ENCODE assay signal across 8 mouse cellular contexts in the genomic region with DNA sequence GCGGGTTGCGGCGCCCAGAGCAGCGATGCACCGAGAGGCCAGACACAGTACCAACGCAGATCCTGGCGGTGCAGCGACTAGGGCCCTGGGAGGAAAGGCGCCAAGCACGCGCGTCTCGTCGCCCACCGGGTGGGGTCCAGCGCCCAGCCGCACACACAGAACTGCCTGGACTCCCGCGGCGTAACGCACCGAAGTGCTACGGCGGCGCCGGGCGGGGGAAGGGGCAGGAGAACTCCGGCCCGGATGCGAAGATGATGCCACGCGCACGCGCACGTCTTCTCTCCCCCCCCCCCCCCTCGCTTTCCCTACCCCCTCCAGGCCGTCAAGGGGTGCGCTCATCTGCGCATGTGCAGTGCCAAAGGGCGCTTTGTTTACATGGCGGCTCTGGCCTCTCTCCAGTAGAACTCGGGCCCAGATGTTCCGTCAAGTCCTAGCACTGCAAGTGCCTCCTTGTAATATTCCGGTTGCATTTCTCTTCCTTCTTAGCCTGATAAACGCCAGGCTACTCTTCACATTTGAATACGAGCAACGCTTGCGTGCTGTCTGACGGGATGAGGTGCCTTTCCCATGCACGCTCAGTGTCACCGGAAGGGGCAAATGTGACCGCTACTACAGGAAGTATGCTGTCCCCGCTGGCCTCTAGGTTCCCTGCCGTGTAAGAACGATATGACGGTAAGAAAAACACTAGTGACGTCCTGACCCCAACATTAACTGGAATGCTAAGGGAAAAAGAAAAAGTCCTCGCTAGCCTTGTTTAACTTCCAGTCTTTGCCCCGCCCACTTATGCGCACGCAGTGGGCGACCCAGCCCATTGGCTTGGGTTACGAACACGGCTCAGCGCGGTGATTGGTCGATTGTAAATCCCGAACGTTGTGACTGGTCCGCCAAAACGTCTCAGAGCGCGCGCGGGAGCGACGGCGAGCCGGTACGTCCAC. TPM values are rescaled to one million over a fixed set of nuclear protein-coding genes. Genes with fewer than 3 reads are reported as not detected.
DNase-seq lines count a peak whose midpoint lies in the region; ATAC-seq and TF ChIP-seq lines count a peak whose summit lies in the region.

TSS of gene Vps26b (minus strand) at position 238 of the 935 bp plus-strand sequence.
TSS of gene Ncapd3 (plus strand) at position 348 of the 935 bp plus-strand sequence.

- H3K27ac ChIP-seq in hindbrain, embryonic 10.5 days, result peak within 1 kb of the TSS; percentile 96
- H3K27ac ChIP-seq in lung, postnatal 0 days (ENCODE audit: low read length), result peak within 1 kb of the TSS; percentile 96

- under 1% methylated on average over 80 of the region's 80 CpGs for WGBS in hindbrain, embryonic 10.5 days
- WGBS in lung, postnatal 0 days, result under 1% methylated on average over 64 of the region's 80 CpGs

- peak; percentile 86 for ATAC-seq in frontal cortex, adult (ENCODE audit: low TSS enrichment)
- peak; percentile 96 for ATAC-seq in lung, postnatal 0 days

- H3K9ac ChIP-seq in lung, postnatal 0 days (replicated peaks; ENCODE audit: low read depth), result peak within 1 kb of the TSS; percentile 84

- no peaks in the 10 kb centered on the region for H3K9me3 ChIP-seq in hindbrain, embryonic 10.5 days
- H3K9me3 ChIP-seq in lung, postnatal 0 days (ENCODE audit: low read length), result no peaks in the 10 kb centered on the region

- peak; percentile 38; the same call in 1 of the 2 replicates for TF ChIP-seq CTCF in lung, postnatal 0 days (IDR thresholded peaks at IDR 0.05)

- peak; percentile 96 for DNase-seq in MN1 (ENCODE audit: low spot score)
- DNase-seq in cerebellum, adult 9-10 months, result peak; percentile 98
- DNase-seq in hindbrain, embryonic 10.5 days (ENCODE audit: low spot score), result peak; percentile 96
- peak; percentile 97 for DNase-seq in layer of hippocampus, adult 9-11 months
- DNase-seq in lung, postnatal 0 days (ENCODE audit: low spot score), result peak; percentile 98
- DNase-seq in ovary, postnatal 14 days (ENCODE audit: low spot score), result peak; percentile 90
- peak; percentile 96 for DNase-seq in thymus, postnatal 14 days

- no peaks in the 10 kb centered on the region for H3K27me3 ChIP-seq in hindbrain, embryonic 10.5 days (ENCODE audit: insufficient read depth, poor library complexity, severe bottlenecking)
- H3K27me3 ChIP-seq in lung, postnatal 0 days (replicated peaks; ENCODE audit: insufficient read depth, low read length), result no peaks in the 10 kb centered on the region

- H3K36me3 ChIP-seq in hindbrain, embryonic 10.5 days, result peaks cover 4% of the 10 kb centered on the region; the same call in 1 of the 2 replicates
- H3K36me3 ChIP-seq in lung, postnatal 0 days (ENCODE audit: insufficient read depth, low read length), result no peaks in the 10 kb centered on the region

- peak within 1 kb of the TSS; percentile 88 for H3K4me2 ChIP-seq in lung, postnatal 0 days (replicated peaks; ENCODE audit: low read depth, low read length)

- TF ChIP-seq EP300 in lung, postnatal 0 days (IDR thresholded peaks at IDR 0.05), result no peak

- H3K4me1 ChIP-seq in hindbrain, embryonic 10.5 days (replicated peaks), result peaks cover 43% of the 10 kb centered on the region
- peaks cover 23% of the 10 kb centered on the region; the same call in 1 of the 2 replicates for H3K4me1 ChIP-seq in lung, postnatal 0 days (ENCODE audit: insufficient read depth, low read depth, low read length)

- peak within 1 kb of the TSS; percentile 98 for H3K4me3 ChIP-seq in hindbrain, embryonic 10.5 days
- H3K4me3 ChIP-seq in lung, postnatal 0 days (ENCODE audit: low read depth, low read length), result peak within 1 kb of the TSS; percentile 98

RNA-seq across cellular contexts. Expression of gene Vps26b, which starts in this region (rescaled TPM):
- polyA plus RNA-seq in hindbrain, embryonic 10.5 days (2016; fragmentation: Nextera tagmentation; extraction: Ambion mirVana), result 39.5 and 44.4 TPM in 2 replicates
- 16.7 TPM in 2 replicates for polyA plus RNA-seq in lung, postnatal 0 days (2015; fragmentation: Nextera tagmentation; extraction: Ambion mirVana)

RNA-seq across cellular contexts. Expression of gene Ncapd3, which starts in this region (rescaled TPM):
- polyA plus RNA-seq in hindbrain, embryonic 10.5 days (2016; fragmentation: Nextera tagmentation; extraction: Ambion mirVana), result 28.8 and 36.5 TPM in 2 replicates
- 6.3 and 6.4 TPM in 2 replicates for polyA plus RNA-seq in lung, postnatal 0 days (2015; fragmentation: Nextera tagmentation; extraction: Ambion mirVana)

Comparison
In these comparisons a context has a peak if more than half of its experiments do, and no peak if none do; other contexts are left out.
1. Peak in every context shown above with its lines: DNase-seq, ATAC-seq, H3K4me3 ChIP-seq and H3K27ac ChIP-seq.